Mouse (Mus musculus): Measurements from ENCODE around the gene Duox1.

GRCm38 (mm10) chr2:122349136-122349785 is 33.8 kb downstream of the Duox1 start:
- TF ChIP-seq CTCF (IDR thresholded peaks at IDR 0.05; ENCODE audit: extremely low read depth, insufficient read depth, low read length) (no peak), POLR2A (IDR thresholded peaks at IDR 0.05; ENCODE audit: extremely low read depth, insufficient read depth, low read length) (0 out of 2 replicates have a peak, but pooled peaks have one; percentile 23)
